Comparison of ENCODE assay signal across 7 mouse cellular contexts in genomic region chr16:91464594-91465504, GRCm38 (mm10). TPM values are rescaled to one million over a fixed set of nuclear protein-coding genes. Genes with fewer than 3 reads are reported as not detected.
DNase-seq lines count a peak whose midpoint lies in the region; ATAC-seq and TF ChIP-seq lines count a peak whose summit lies in the region.

No protein-coding gene starts in this region.

- no peaks in the 10 kb centered on the region for H3K9me3 ChIP-seq in embryonic facial prominence, embryonic 12.5 days
- no peaks in the 10 kb centered on the region for H3K9me3 ChIP-seq in limb, embryonic 10.5 days (replicated peaks)
- H3K9me3 ChIP-seq in midbrain, embryonic 12.5 days, result no peaks in the 10 kb centered on the region

- H3K36me3 ChIP-seq in embryonic facial prominence, embryonic 12.5 days, result no peaks in the 10 kb centered on the region
- peaks cover 8% of the 10 kb centered on the region; the same call in 1 of the 2 replicates for H3K36me3 ChIP-seq in limb, embryonic 10.5 days
- no peaks in the 10 kb centered on the region for H3K36me3 ChIP-seq in midbrain, embryonic 12.5 days
- H3K36me3 ChIP-seq in small intestine, adult 2 months (ENCODE audit: control insufficient read depth, insufficient read depth, low read length), result no peaks in the 10 kb centered on the region

- H3K27me3 ChIP-seq in embryonic facial prominence, embryonic 12.5 days, result no peaks in the 10 kb centered on the region
- H3K27me3 ChIP-seq in limb, embryonic 10.5 days (ENCODE audit: low read depth, poor library complexity, severe bottlenecking), result no peaks in the 10 kb centered on the region
- peaks cover 4% of the 10 kb centered on the region; the same call in 1 of the 2 replicates for H3K27me3 ChIP-seq in midbrain, embryonic 12.5 days
- H3K27me3 ChIP-seq in small intestine, adult 2 months (ENCODE audit: control insufficient read depth, insufficient read depth, low read length), result no peaks in the 10 kb centered on the region

- peak; percentile 91 to 94 for DNase-seq in adrenal gland, postnatal 36 days
- peak; percentile 92 to 93 for DNase-seq in heart, adult 18-20 months
- DNase-seq in kidney, adult 18-20 months, result peak; percentile 84
- peak; percentile 95 for DNase-seq in limb, embryonic 10.5 days (ENCODE audit: low spot score)

- peak overlapping the region; percentile 57 for H3K4me3 ChIP-seq in embryonic facial prominence, embryonic 12.5 days
- peak overlapping the region; percentile 72 for H3K4me3 ChIP-seq in limb, embryonic 10.5 days
- H3K4me3 ChIP-seq in midbrain, embryonic 12.5 days, result peak overlapping the region; percentile 60
- peak overlapping the region; percentile 66 for H3K4me3 ChIP-seq in small intestine, adult 2 months (ENCODE audit: low read depth, low read length)

- H3K9ac ChIP-seq in embryonic facial prominence, embryonic 12.5 days, result peak overlapping the region; percentile 67
- H3K9ac ChIP-seq in midbrain, embryonic 12.5 days (replicated peaks), result peak overlapping the region; percentile 62

- peak overlapping the region; percentile 36 for H3K27ac ChIP-seq in embryonic facial prominence, embryonic 12.5 days
- H3K27ac ChIP-seq in limb, embryonic 10.5 days, result peak overlapping the region; percentile 85
- H3K27ac ChIP-seq in midbrain, embryonic 12.5 days (replicated peaks), result peak overlapping the region; percentile 85
- H3K27ac ChIP-seq in small intestine, adult 2 months (ENCODE audit: insufficient read depth, low read depth, low read length), result peak overlapping the region; percentile 48

- no peak for TF ChIP-seq CTCF in small intestine, adult 2 months (IDR thresholded peaks at IDR 0.05; ENCODE audit: extremely low read depth, insufficient read length, insufficient replicate concordance, low read depth, low read length)

- peak overlapping the region; percentile 91 for H3K4me2 ChIP-seq in embryonic facial prominence, embryonic 12.5 days (replicated peaks)
- H3K4me2 ChIP-seq in midbrain, embryonic 12.5 days (replicated peaks), result peak overlapping the region; percentile 93

- H3K4me1 ChIP-seq in embryonic facial prominence, embryonic 12.5 days, result peaks cover 12% of the 10 kb centered on the region
- H3K4me1 ChIP-seq in limb, embryonic 10.5 days, result peaks cover 32% of the 10 kb centered on the region
- peaks cover 19% of the 10 kb centered on the region for H3K4me1 ChIP-seq in midbrain, embryonic 12.5 days
- peaks cover 2% of the 10 kb centered on the region; the same call in 1 of the 2 replicates for H3K4me1 ChIP-seq in small intestine, adult 2 months (ENCODE audit: control insufficient read depth, insufficient read depth, insufficient read length, low read length)

- ATAC-seq in embryonic facial prominence, embryonic 12.5 days (ENCODE audit: insufficient number of reproducible peaks, insufficient read depth, low FRiP score, low TSS enrichment), result peak; percentile 94
- ATAC-seq in midbrain, embryonic 12.5 days (ENCODE audit: low FRiP score, low read depth), result peak; percentile 95

- TF ChIP-seq POLR2A in small intestine, adult 2 months (IDR thresholded peaks at IDR 0.05; ENCODE audit: low read depth, low read length), result peak; percentile 43

- WGBS in embryonic facial prominence, embryonic 12.5 days, result 2% methylated on average over 44 of the region's 44 CpGs
- WGBS in limb, embryonic 10.5 days, result 2% methylated on average over 44 of the region's 44 CpGs
- 2% methylated on average over 44 of the region's 44 CpGs for WGBS in midbrain, embryonic 12.5 days
- 2% methylated on average over 44 of the region's 44 CpGs for WGBS in small intestine, adult 2 months

RNA-seq across cellular contexts. Expression of gene Ifnar1, which starts 20.2 kb away (rescaled TPM):
- total RNA-seq in adrenal gland, postnatal 36 days (2021), result 10 to 100 TPM; 67.0 to 83.7 TPM
- 69.3 and 71.6 TPM in 2 replicates for polyA plus RNA-seq in embryonic facial prominence, embryonic 12.5 days (2016; fragmentation: Nextera tagmentation; extraction: Ambion mirVana)
- 10 to 100 TPM; 19.0 to 23.1 TPM for total RNA-seq in heart, adult 18-20 months (2021)
- 53.8 and 61.4 TPM in 2 replicates for polyA plus RNA-seq in limb, embryonic 10.5 days (2016; fragmentation: Nextera tagmentation; extraction: Ambion mirVana)
- 56.5 and 60.0 TPM in 2 replicates for polyA plus RNA-seq in midbrain, embryonic 12.5 days (2016; fragmentation: Nextera tagmentation; extraction: Ambion mirVana)
- polyA plus RNA-seq in small intestine, adult 2 months (2012; rRNA removed), result 6.5 and 12.4 TPM in 2 replicates

RNA-seq across cellular contexts. Expression of gene Il10rb, which starts 58.9 kb away (rescaled TPM):
- 100 to 1,000 TPM; 202 to 301 TPM for total RNA-seq in adrenal gland, postnatal 36 days (2021)
- 14.1 TPM in 2 replicates for polyA plus RNA-seq in embryonic facial prominence, embryonic 12.5 days (2016; fragmentation: Nextera tagmentation; extraction: Ambion mirVana)
- 100 to 1,000 TPM; 115 to 133 TPM for total RNA-seq in heart, adult 18-20 months (2021)
- polyA plus RNA-seq in limb, embryonic 10.5 days (2016; fragmentation: Nextera tagmentation; extraction: Ambion mirVana), result 7.0 TPM in 2 replicates
- 7.9 and 9.1 TPM in 2 replicates for polyA plus RNA-seq in midbrain, embryonic 12.5 days (2016; fragmentation: Nextera tagmentation; extraction: Ambion mirVana)
- 16.8 and 51.2 TPM in 2 replicates for polyA plus RNA-seq in small intestine, adult 2 months (2012; rRNA removed)

Comparison
In these comparisons a context has a peak if more than half of its experiments do, and no peak if none do; other contexts are left out.
1. Peak in every context shown above with its lines: DNase-seq, ATAC-seq, H3K4me3 ChIP-seq and H3K27ac ChIP-seq.